Mouse (Mus musculus): Measurements from ENCODE around the gene Foxp4. TPM values are rescaled to one million over a fixed set of nuclear protein-coding genes. Genes with fewer than 3 reads are reported as not detected.
"Not testable (repeated sequence)": the region's sequence is repeated elsewhere in the genome, so short reads cannot be mapped to it uniquely, and the experiment has no call there.

The Foxp4 gene
- polyA plus RNA-seq, 1 experiment from 2014 or later = 13.9 TPM

- 79% methylated on average over 4 of the region's 4 CpGs for WGBS
- Histone ChIP-seq H3K36me3 (ENCODE audit: control insufficient read depth, insufficient read depth, low read length) (no peaks in the 10 kb centered on the region), H3K4me3 (replicated peaks; ENCODE audit: low read length) (no peak overlapping the region), H3K27me3 (ENCODE audit: control insufficient read depth, insufficient read depth, low read length) (no peaks in the 10 kb centered on the region), H3K4me1 (ENCODE audit: control insufficient read depth, insufficient read depth, low read length) (peaks cover 3% of the 10 kb centered on the region; the same call in 1 of the 2 replicates), H3K27ac (ENCODE audit: low read length) (no peak overlapping the region), H3K4me2 (ENCODE audit: low read depth, low read length) (no peak overlapping the region), H3K9ac (ENCODE audit: low read length) (no peak overlapping the region), H3K9me3 (replicated peaks; ENCODE audit: control insufficient read depth, low read length) (no peaks in the 10 kb centered on the region)
- no peak for ATAC-seq (ENCODE audit: insufficient read depth, low FRiP score)
These were observed 70.7 kb downstream of the Foxp4 start for GRCm38 (mm10) chr17:47853760-47854159.

GRCm38 (mm10) chr17:47853336-47853735, 71.1 kb downstream of the Foxp4 start:
- Histone ChIP-seq H3K9ac (ENCODE audit: low read length) (no peak overlapping the region), H3K9me3 (replicated peaks; ENCODE audit: control insufficient read depth, low read length) (no peaks in the 10 kb centered on the region), H3K4me3 (replicated peaks; ENCODE audit: low read length) (no peak overlapping the region), H3K27me3 (ENCODE audit: control insufficient read depth, insufficient read depth, low read length) (no peaks in the 10 kb centered on the region), H3K27ac (ENCODE audit: low read length) (no peak overlapping the region), H3K4me1 (ENCODE audit: control insufficient read depth, insufficient read depth, low read length) (peaks cover 3% of the 10 kb centered on the region; the same call in 1 of the 2 replicates), H3K36me3 (ENCODE audit: control insufficient read depth, insufficient read depth, low read length) (no peaks in the 10 kb centered on the region), H3K4me2 (ENCODE audit: low read depth, low read length) (no peak overlapping the region)
- ATAC-seq (ENCODE audit: insufficient read depth, low FRiP score) = no peak
- 93% methylated on average over 3 of the region's 4 CpGs for WGBS

- Histone ChIP-seq H3K4me2 (ENCODE audit: low read depth, low read length) (peak overlapping the region; percentile 56), H3K4me3 (replicated peaks; ENCODE audit: low read length) (peak overlapping the region; percentile 29), H3K9ac (ENCODE audit: low read length) (peak overlapping the region; percentile 45; the same call in 1 of the 2 replicates), H3K27ac (ENCODE audit: low read length) (peak overlapping the region; percentile 43; the same call in 1 of the 2 replicates)
- H3K9me3 ChIP-seq (replicated peaks; ENCODE audit: control insufficient read depth, low read length); H3K36me3 ChIP-seq (ENCODE audit: control insufficient read depth, insufficient read depth, low read length); H3K27me3 ChIP-seq (ENCODE audit: control insufficient read depth, insufficient read depth, low read length); H3K4me1 ChIP-seq (ENCODE audit: control insufficient read depth, insufficient read depth, low read length): not testable (repeated sequence)
- 6% methylated on average over 22 of the region's 22 CpGs for WGBS
- ATAC-seq (ENCODE audit: insufficient read depth, low FRiP score) = peak; percentile 74
These were observed 72.6 kb downstream of the Foxp4 start for GRCm38 (mm10) chr17:47851798-47852360.

DNA sequence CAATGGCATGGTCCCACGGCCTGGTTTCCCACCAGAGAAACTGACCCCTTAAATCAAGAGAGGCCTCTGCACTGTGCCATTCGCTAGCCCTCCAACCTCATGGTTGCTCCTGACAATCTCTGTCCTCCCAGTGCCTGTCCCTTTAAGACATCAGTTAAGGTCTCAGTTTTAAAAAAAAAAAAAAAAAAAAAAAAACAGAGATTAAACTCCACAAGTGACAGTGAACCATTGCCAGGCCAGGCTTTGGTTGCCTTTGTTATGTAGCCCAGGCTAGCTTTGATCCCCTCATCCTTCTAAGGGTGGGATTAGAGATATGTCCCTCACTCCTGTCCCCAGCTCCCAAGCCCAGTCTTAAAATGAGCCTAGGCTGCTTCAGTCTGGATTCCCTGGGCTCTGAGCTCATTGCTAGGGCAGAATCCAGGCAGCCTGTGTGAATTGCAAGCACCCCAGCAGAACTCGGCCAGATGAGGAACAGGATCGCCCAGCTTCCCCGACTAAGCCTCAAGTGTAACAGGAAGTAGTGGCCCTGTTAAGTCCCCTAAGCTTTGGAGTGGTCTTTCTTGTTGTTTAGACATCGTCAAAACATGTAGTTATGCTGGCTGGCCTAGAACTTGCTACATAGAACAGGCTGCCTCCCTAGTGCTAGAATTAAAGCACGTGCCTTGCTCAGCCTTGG, 73.7 kb downstream of the Foxp4 start:
- no peak for ATAC-seq (ENCODE audit: insufficient read depth, low FRiP score)
- 68% methylated on average over 7 of the region's 7 CpGs for WGBS

DNA sequence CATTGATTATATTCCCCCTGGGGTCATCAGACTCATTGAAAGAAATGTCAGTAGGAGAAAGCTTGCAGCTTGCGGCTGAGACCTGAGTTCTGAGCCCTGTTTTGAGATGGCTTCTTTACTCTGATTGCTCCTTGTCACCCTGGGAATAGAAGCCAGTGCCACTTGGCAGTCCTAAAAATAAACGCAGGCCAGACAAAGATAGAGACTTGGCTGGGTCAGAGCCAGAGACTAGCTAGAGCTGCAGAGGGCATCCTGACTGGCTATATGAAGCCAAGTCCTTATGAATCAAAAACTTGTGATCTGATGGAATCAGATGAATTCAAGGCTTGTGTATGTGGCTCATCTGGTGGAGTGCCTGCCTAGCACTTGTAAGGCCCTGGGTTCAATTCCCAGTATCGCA, 74.4 kb downstream of the Foxp4 start:
- ATAC-seq (ENCODE audit: insufficient read depth, low FRiP score) = no peak
- H3K4me1 ChIP-seq (ENCODE audit: control insufficient read depth, insufficient read depth, low read length) = peaks cover 3% of the 10 kb centered on the region; the same call in 1 of the 2 replicates
- no peak overlapping the region for H3K4me2 ChIP-seq (ENCODE audit: low read depth, low read length)
- no peaks in the 10 kb centered on the region for H3K9me3 ChIP-seq (replicated peaks; ENCODE audit: control insufficient read depth, low read length)
- no peak overlapping the region for H3K4me3 ChIP-seq (replicated peaks; ENCODE audit: low read length)
- no peak overlapping the region for H3K9ac ChIP-seq (ENCODE audit: low read length)
- 73% methylated on average over 3 of the region's 3 CpGs for WGBS
- no peak overlapping the region for H3K27ac ChIP-seq (ENCODE audit: low read length)
- no peaks in the 10 kb centered on the region for H3K27me3 ChIP-seq (ENCODE audit: control insufficient read depth, insufficient read depth, low read length)
- no peaks in the 10 kb centered on the region for H3K36me3 ChIP-seq (ENCODE audit: control insufficient read depth, insufficient read depth, low read length)

More for the DNA sequence above, 73.7 kb downstream of the Foxp4 start:
- no peak overlapping the region for H3K4me3 ChIP-seq (replicated peaks; ENCODE audit: low read length)
- H3K4me2 ChIP-seq (ENCODE audit: low read depth, low read length) = no peak overlapping the region
- H3K4me1 ChIP-seq (ENCODE audit: control insufficient read depth, insufficient read depth, low read length) = peaks cover 3% of the 10 kb centered on the region; the same call in 1 of the 2 replicates
- no peaks in the 10 kb centered on the region for H3K27me3 ChIP-seq (ENCODE audit: control insufficient read depth, insufficient read depth, low read length)
- no peaks in the 10 kb centered on the region for H3K9me3 ChIP-seq (replicated peaks; ENCODE audit: control insufficient read depth, low read length)
- H3K9ac ChIP-seq (ENCODE audit: low read length) = 0 out of 2 replicates have a peak overlapping the region, but pooled peaks have one; percentile 15
- H3K27ac ChIP-seq (ENCODE audit: low read length) = no peak overlapping the region; the same call in 1 of the 2 replicates
- H3K36me3 ChIP-seq (ENCODE audit: control insufficient read depth, insufficient read depth, low read length) = no peaks in the 10 kb centered on the region

DNA sequence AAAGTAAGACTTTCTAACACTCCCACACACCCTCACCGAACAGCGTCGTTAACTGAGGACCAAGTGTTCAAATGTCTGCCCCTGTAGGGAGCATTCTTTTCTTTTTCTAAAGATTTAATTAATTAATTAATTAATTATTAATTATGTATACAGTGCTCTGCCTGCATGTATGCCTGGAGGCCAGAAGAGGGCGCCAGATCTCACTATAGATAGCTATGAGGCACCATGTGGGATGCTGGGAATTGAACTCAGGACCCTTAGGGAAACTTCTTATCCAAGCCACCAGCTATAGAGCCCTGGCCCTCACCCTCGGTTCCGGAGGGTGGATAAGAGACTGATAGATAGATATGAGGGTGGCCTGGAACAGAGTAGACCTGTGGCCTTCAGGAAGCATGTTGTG, 76.5 kb downstream of the Foxp4 start:
- Histone ChIP-seq H3K36me3 (ENCODE audit: control insufficient read depth, insufficient read depth, low read length) (no peaks in the 10 kb centered on the region), H3K9me3 (replicated peaks; ENCODE audit: control insufficient read depth, low read length) (peaks cover 4% of the 10 kb centered on the region), H3K4me1 (ENCODE audit: control insufficient read depth, insufficient read depth, low read length) (peaks cover 4% of the 10 kb centered on the region; the same call in 1 of the 2 replicates), H3K4me3 (replicated peaks; ENCODE audit: low read length) (no peak overlapping the region), H3K9ac (ENCODE audit: low read length) (no peak overlapping the region), H3K27me3 (ENCODE audit: control insufficient read depth, insufficient read depth, low read length) (no peaks in the 10 kb centered on the region), H3K27ac (ENCODE audit: low read length) (no peak overlapping the region), H3K4me2 (ENCODE audit: low read depth, low read length) (no peak overlapping the region)
- 78% methylated on average over 6 of the region's 6 CpGs for WGBS
- ATAC-seq (ENCODE audit: insufficient read depth, low FRiP score) = no peak

- Histone ChIP-seq H3K4me2 (ENCODE audit: low read depth, low read length) (no peak overlapping the region), H3K4me3 (replicated peaks; ENCODE audit: low read length) (no peak overlapping the region), H3K27ac (ENCODE audit: low read length) (no peak overlapping the region), H3K36me3 (ENCODE audit: control insufficient read depth, insufficient read depth, low read length) (no peaks in the 10 kb centered on the region), H3K4me1 (ENCODE audit: control insufficient read depth, insufficient read depth, low read length) (peaks cover 9% of the 10 kb centered on the region), H3K9ac (ENCODE audit: low read length) (no peak overlapping the region), H3K9me3 (replicated peaks; ENCODE audit: control insufficient read depth, low read length) (peaks cover 4% of the 10 kb centered on the region), H3K27me3 (ENCODE audit: control insufficient read depth, insufficient read depth, low read length) (no peaks in the 10 kb centered on the region)
- ATAC-seq (ENCODE audit: insufficient read depth, low FRiP score) = no peak
- WGBS = 71% methylated on average over 11 of the region's 11 CpGs
These were observed 78.8 kb downstream of the Foxp4 start for GRCm38 (mm10) chr17:47845609-47846008.

- ATAC-seq (ENCODE audit: insufficient read depth, low FRiP score) = no peak
- 95% methylated on average over 3 of the region's 3 CpGs for WGBS
- no peak overlapping the region for H3K27ac ChIP-seq (ENCODE audit: low read length)
These were observed 81.0 kb downstream of the Foxp4 start for GRCm38 (mm10) chr17:47843465-47843864.

DNA sequence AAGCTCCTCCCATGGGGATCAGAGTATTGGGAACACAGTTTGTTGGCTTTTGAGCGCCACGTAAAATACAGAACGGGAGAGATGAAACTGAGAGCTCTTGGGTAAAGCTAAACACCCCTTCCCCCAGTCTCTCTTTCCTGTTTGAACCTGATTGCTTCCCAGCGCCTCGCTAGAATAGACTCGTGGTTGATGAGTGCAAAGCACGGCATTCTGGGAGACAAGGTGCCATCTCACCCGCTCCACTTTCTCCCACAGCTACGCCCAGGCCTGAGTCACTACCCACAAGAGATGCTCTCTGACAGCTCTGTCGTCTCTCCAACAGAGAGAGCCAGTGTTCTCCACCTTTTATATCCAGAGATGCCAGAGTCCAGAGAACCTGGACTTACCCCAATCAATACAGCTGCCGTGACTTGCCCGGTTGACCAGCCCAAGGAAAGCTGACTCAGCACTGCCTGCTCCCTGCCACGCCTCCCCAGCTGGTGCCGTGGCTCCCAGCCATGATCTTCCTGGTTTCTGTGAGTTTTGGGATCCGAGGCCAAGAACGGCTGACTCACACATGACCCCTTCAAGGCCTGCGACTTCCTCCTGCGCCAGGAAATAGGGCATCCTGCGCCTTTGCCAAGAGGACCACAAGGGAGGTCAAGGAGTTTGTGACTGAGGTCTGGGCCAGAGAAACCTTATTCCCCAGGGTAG, 82.4 kb downstream of the Foxp4 start:
- peak overlapping the region; percentile 47 for H3K27ac ChIP-seq (ENCODE audit: low read length)
- no peaks in the 10 kb centered on the region for H3K27me3 ChIP-seq (ENCODE audit: control insufficient read depth, insufficient read depth, low read length)
- 48% methylated on average over 19 of the region's 19 CpGs for WGBS
- H3K9me3 ChIP-seq (replicated peaks; ENCODE audit: control insufficient read depth, low read length) = peaks cover 4% of the 10 kb centered on the region
- H3K4me2 ChIP-seq (ENCODE audit: low read depth, low read length) = 0 out of 2 replicates have a peak overlapping the region, but pooled peaks have one; percentile 4
- H3K9ac ChIP-seq (ENCODE audit: low read length) = no peak overlapping the region
- peak; percentile 59 for ATAC-seq (ENCODE audit: insufficient read depth, low FRiP score)
- H3K36me3 ChIP-seq (ENCODE audit: control insufficient read depth, insufficient read depth, low read length) = no peaks in the 10 kb centered on the region
- H3K4me3 ChIP-seq (replicated peaks; ENCODE audit: low read length) = no peak overlapping the region
- H3K4me1 ChIP-seq (ENCODE audit: control insufficient read depth, insufficient read depth, low read length) = peaks cover 16% of the 10 kb centered on the region

More at GRCm38 (mm10) chr17:47843465-47843864, 81.0 kb downstream of the Foxp4 start:
- no peaks in the 10 kb centered on the region for H3K36me3 ChIP-seq (ENCODE audit: control insufficient read depth, insufficient read depth, low read length)
- no peak overlapping the region for H3K9ac ChIP-seq (ENCODE audit: low read length)
- no peak overlapping the region for H3K4me3 ChIP-seq (replicated peaks; ENCODE audit: low read length)
- H3K9me3 ChIP-seq (replicated peaks; ENCODE audit: control insufficient read depth, low read length) = peaks cover 4% of the 10 kb centered on the region
- peaks cover 9% of the 10 kb centered on the region for H3K4me1 ChIP-seq (ENCODE audit: control insufficient read depth, insufficient read depth, low read length)
- H3K27me3 ChIP-seq (ENCODE audit: control insufficient read depth, insufficient read depth, low read length) = no peaks in the 10 kb centered on the region
- H3K4me2 ChIP-seq (ENCODE audit: low read depth, low read length) = no peak overlapping the region

Measured in stomach, embryonic 16.5 days (tissue).